Mouse (Mus musculus) MEL (cell line): ENCODE data around the gene 0610012G03Rik. TPM values are rescaled to one million over a fixed set of nuclear protein-coding genes. Genes with fewer than 3 reads are reported as not detected.
A peak's percentile ranks its signal among the peaks of the same experiment; 100 is the strongest.

ENCODE experiments used
- DNase-seq: peaks from one replicate; pipeline ENCODE4 v3.0.0; 2011; ENCODE audit warnings: low read depth, low spot score
- H3K27ac ChIP-seq: 2 replicates; pipeline ENCODE4 v1.5.1; 2012; ENCODE audit warnings: low read depth, mild to moderate bottlenecking, control low read depth, low read length, moderate library complexity; ENCODE audit not compliant: control insufficient read depth
- H3K27me3 ChIP-seq, 2 experiments: fragments of 150-350 bp in 1 of 2; sonication (generic) in 1 of 2; 2 replicates each; pipeline ENCODE4 v1.6.1; 2012; ENCODE audit warnings: low read length in 2 of 2, mild to moderate bottlenecking in 2 of 2, improper control_type of control experiment in 1 of 2, moderate library complexity in 1 of 2; ENCODE audit not compliant: insufficient read depth in 2 of 2, control insufficient read depth in 1 of 2
- H3K36me3 ChIP-seq, 2 experiments: 2 replicates each; pipeline ENCODE4 v1.6.1; 2012 to 2014; ENCODE audit warnings: low read length in 2 of 2, improper control_type of control experiment in 1 of 2, inconsistent platforms in 1 of 2, mild to moderate bottlenecking in 1 of 2; ENCODE audit not compliant: insufficient read depth in 2 of 2, control insufficient read depth in 1 of 2
- H3K4me1 ChIP-seq, 2 experiments: fragments of 150-350 bp in 1 of 2; sonication (generic) in 1 of 2; 2 replicates each; pipeline ENCODE4 v1.6.1; 2012; ENCODE audit warnings: low read length in 2 of 2, improper control_type of control experiment in 1 of 2, mild to moderate bottlenecking in 1 of 2; ENCODE audit not compliant: insufficient read depth in 2 of 2, control insufficient read depth in 1 of 2
- H3K4me3 ChIP-seq, 2 experiments: fragments of 150-350 bp in 1 of 2; sonication (generic) in 1 of 2; 2 replicates each; pipeline ENCODE4 v1.5.1; 2012; ENCODE audit warnings: low read depth in 2 of 2, low read length in 2 of 2, mild to moderate bottlenecking in 2 of 2, moderate library complexity in 2 of 2, control low read depth in 1 of 2, improper control_type of control experiment in 1 of 2; ENCODE audit not compliant: control insufficient read depth in 1 of 2, insufficient read depth in 1 of 2
- H3K79me2 ChIP-seq: 2 replicates; pipeline ENCODE4 v1.6.1; 2012; ENCODE audit warnings: mild to moderate bottlenecking, low read length, moderate library complexity; ENCODE audit not compliant: control insufficient read depth, poor library complexity, insufficient read depth
- H3K9ac ChIP-seq: 2 replicates; pipeline ENCODE4 v1.6.1; 2012; ENCODE audit warnings: low read depth, mild to moderate bottlenecking, control low read depth, low read length, moderate library complexity; ENCODE audit not compliant: control insufficient read depth, poor library complexity, severe bottlenecking
- H3K9me3 ChIP-seq: fragments of 150-350 bp; sonication (generic); replicated peaks from 2 replicates; pipeline ENCODE4 v1.6.1; 2012; ENCODE audit warnings: mild to moderate bottlenecking, low read length, improper control_type of control experiment, moderate library complexity; ENCODE audit not compliant: insufficient read depth
- BHLHE40 ChIP-seq: IDR thresholded peaks from 2 replicates; pipeline ENCODE4 v1.6.1; 2012; ENCODE audit warnings: low read depth, mild to moderate bottlenecking, inconsistent platforms, low read length, improper control_type of control experiment, borderline replicate concordance
- CHD1 ChIP-seq: IDR thresholded peaks from 2 replicates; pipeline ENCODE4 v1.6.1; 2012; ENCODE audit warnings: low read depth, mild to moderate bottlenecking, inconsistent platforms, low read length, improper control_type of control experiment
- CHD2 ChIP-seq: IDR thresholded peaks from 2 replicates; pipeline ENCODE4 v1.6.1; 2011; ENCODE audit warnings: low read length, improper control_type of control experiment
- CTCF ChIP-seq, 3 experiments: IDR thresholded peaks in 2 of 3; conservative IDR thresholded peaks in 1 of 3; 2 replicates each; pipeline ENCODE4 v1.5.1; 2011 to 2012; ENCODE audit warnings: low read length in 3 of 3, low read depth in 2 of 3, mild to moderate bottlenecking in 2 of 3, improper control_type of control experiment in 1 of 3, inconsistent platforms in 1 of 3, mixed read lengths in 1 of 3, moderate library complexity in 1 of 3; ENCODE audit not compliant: control insufficient read depth in 1 of 3, insufficient read depth in 1 of 3, poor library complexity in 1 of 3, severe bottlenecking in 1 of 3
- E2F4 ChIP-seq: IDR thresholded peaks from 2 replicates; pipeline ENCODE4 v1.6.1; 2011; ENCODE audit warnings: low read depth, low read length, improper control_type of control experiment, borderline replicate concordance
- EP300 ChIP-seq, 2 experiments: IDR thresholded peaks; 2 replicates each; pipeline ENCODE4 v1.6.1; 2011; ENCODE audit warnings: improper control_type of control experiment in 2 of 2, low read length in 2 of 2, low read depth in 1 of 2, mild to moderate bottlenecking in 1 of 2
- ETS1 ChIP-seq: IDR thresholded peaks from 2 replicates; pipeline ENCODE4 v1.6.1; 2012; ENCODE audit warnings: low read depth, mild to moderate bottlenecking, inconsistent platforms, low read length, improper control_type of control experiment, moderate library complexity
- GABPA ChIP-seq: IDR thresholded peaks from 2 replicates; pipeline ENCODE4 v1.6.1; 2012; ENCODE audit warnings: low read depth, mild to moderate bottlenecking, inconsistent platforms, low read length, improper control_type of control experiment, moderate library complexity
- GATA1 ChIP-seq: IDR thresholded peaks from 2 replicates; pipeline ENCODE4 v1.6.1; 2011; ENCODE audit warnings: low read depth, low read length, improper control_type of control experiment
- HCFC1 ChIP-seq: IDR thresholded peaks from 2 replicates; pipeline ENCODE4 v1.6.1; 2012; ENCODE audit warnings: low read depth, mild to moderate bottlenecking, inconsistent platforms, low read length, improper control_type of control experiment, moderate library complexity
- JUND ChIP-seq: IDR thresholded peaks from 2 replicates; pipeline ENCODE4 v1.6.1; 2011; ENCODE audit warnings: low read depth, mild to moderate bottlenecking, improper control_type of control experiment, low read length
- KAT2A ChIP-seq: conservative IDR thresholded peaks from 2 replicates; pipeline ENCODE4 v1.6.1; 2012; ENCODE audit warnings: low read depth, low read length, improper control_type of control experiment, inconsistent platforms
- MAX ChIP-seq: IDR thresholded peaks from 2 replicates; pipeline ENCODE4 v1.6.1; 2011; ENCODE audit warnings: low read length, improper control_type of control experiment
- MAZ ChIP-seq: IDR thresholded peaks from 2 replicates; pipeline ENCODE4 v1.6.1; 2012; ENCODE audit warnings: low read depth, mild to moderate bottlenecking, inconsistent platforms, low read length, improper control_type of control experiment
- MEF2A ChIP-seq: IDR thresholded peaks from 2 replicates; pipeline ENCODE4 v1.6.1; 2014; ENCODE audit warnings: low read depth, mild to moderate bottlenecking, inconsistent platforms, low read length, improper control_type of control experiment; ENCODE audit not compliant: poor library complexity, insufficient replicate concordance, severe bottlenecking; ENCODE audit errors: extremely low read depth
- MXI1 ChIP-seq: IDR thresholded peaks from 2 replicates; pipeline ENCODE4 v1.6.1; 2011; ENCODE audit warnings: mild to moderate bottlenecking, low read depth, low read length, improper control_type of control experiment
- MYB ChIP-seq: IDR thresholded peaks from 2 replicates; pipeline ENCODE4 v1.6.1; 2011; ENCODE audit warnings: mild to moderate bottlenecking, low read depth, low read length, improper control_type of control experiment
- MYC ChIP-seq: IDR thresholded peaks from 2 replicates; pipeline ENCODE4 v1.6.1; 2011; ENCODE audit warnings: low read depth, mild to moderate bottlenecking, low read length, improper control_type of control experiment, moderate library complexity
- NELFE ChIP-seq: IDR thresholded peaks from 2 replicates; pipeline ENCODE4 v1.6.1; 2011; ENCODE audit warnings: low read depth, low read length, improper control_type of control experiment
- NRF1 ChIP-seq: IDR thresholded peaks from 2 replicates; pipeline ENCODE4 v1.6.1; 2014; ENCODE audit warnings: low read depth, mild to moderate bottlenecking, inconsistent platforms, low read length, improper control_type of control experiment, moderate library complexity; ENCODE audit not compliant: poor library complexity, insufficient read depth, severe bottlenecking
- POLR2A ChIP-seq, 2 experiments: IDR thresholded peaks; 2 replicates each; pipeline ENCODE4 v1.6.1; 2011 to 2012; ENCODE audit warnings: low read length in 2 of 2, mild to moderate bottlenecking in 2 of 2, control low read depth in 1 of 2, improper control_type of control experiment in 1 of 2, low read depth in 1 of 2, moderate library complexity in 1 of 2; ENCODE audit not compliant: control insufficient read depth in 1 of 2, insufficient read depth in 1 of 2, poor library complexity in 1 of 2
- POLR2AphosphoS2 ChIP-seq: IDR thresholded peaks from 2 replicates; pipeline ENCODE4 v1.6.1; 2011; ENCODE audit warnings: low read length, improper control_type of control experiment
- POLR2AphosphoS5 ChIP-seq: IDR thresholded peaks from 2 replicates; pipeline ENCODE4 v1.6.1; 2012; ENCODE audit warnings: low read depth, borderline replicate concordance, mild to moderate bottlenecking, inconsistent platforms, low read length, moderate library complexity, mixed read lengths
- RAD21 ChIP-seq: IDR thresholded peaks from 2 replicates; pipeline ENCODE4 v1.6.1; 2011; ENCODE audit warnings: mild to moderate bottlenecking, low read depth, low read length, improper control_type of control experiment
- RCOR1 ChIP-seq: IDR thresholded peaks from 2 replicates; pipeline ENCODE4 v1.6.1; 2012; ENCODE audit warnings: low read depth, mild to moderate bottlenecking, inconsistent platforms, low read length, improper control_type of control experiment
- SIN3A ChIP-seq: IDR thresholded peaks from 2 replicates; pipeline ENCODE4 v1.6.1; 2012; ENCODE audit warnings: low read length, improper control_type of control experiment, inconsistent platforms
- TAL1 ChIP-seq: IDR thresholded peaks from 2 replicates; pipeline ENCODE4 v1.6.1; 2012; ENCODE audit warnings: mild to moderate bottlenecking, inconsistent platforms, low read length, moderate library complexity, mixed read lengths
- TBP ChIP-seq: IDR thresholded peaks from 2 replicates; pipeline ENCODE4 v1.8.0; 2011; ENCODE audit warnings: low read depth, low read length, improper control_type of control experiment
- TCF12 ChIP-seq: IDR thresholded peaks from 2 replicates; pipeline ENCODE4 v1.6.1; 2014; ENCODE audit warnings: low read depth, mild to moderate bottlenecking, inconsistent platforms, low read length, improper control_type of control experiment, moderate library complexity
- UBTF ChIP-seq: IDR thresholded peaks from 2 replicates; pipeline ENCODE4 v1.6.1; 2012; ENCODE audit warnings: low read depth, mild to moderate bottlenecking, inconsistent platforms, low read length, improper control_type of control experiment, moderate library complexity, borderline replicate concordance; ENCODE audit not compliant: insufficient read depth
- USF1 ChIP-seq: IDR thresholded peaks from 2 replicates; pipeline ENCODE4 v1.6.1; 2014; ENCODE audit warnings: low read depth, mild to moderate bottlenecking, inconsistent platforms, low read length, improper control_type of control experiment, moderate library complexity
- USF2 ChIP-seq, 2 experiments: IDR thresholded peaks; 2 replicates each; pipeline ENCODE4 v1.6.1; 2011 to 2012; ENCODE audit warnings: improper control_type of control experiment in 2 of 2, low read length in 2 of 2, borderline replicate concordance in 1 of 2, inconsistent platforms in 1 of 2, low read depth in 1 of 2, mild to moderate bottlenecking in 1 of 2; ENCODE audit not compliant: insufficient read depth in 1 of 2
- ZC3H11A ChIP-seq: IDR thresholded peaks from 2 replicates; pipeline ENCODE4 v1.6.1; 2012; ENCODE audit warnings: low read depth, mild to moderate bottlenecking, inconsistent platforms, low read length, improper control_type of control experiment
- ZKSCAN1 ChIP-seq: IDR thresholded peaks from 2 replicates; pipeline ENCODE4 v1.6.1; 2012; ENCODE audit warnings: low read depth, mild to moderate bottlenecking, inconsistent platforms, low read length, improper control_type of control experiment, moderate library complexity
- ZMIZ1 ChIP-seq: IDR thresholded peaks from 2 replicates; pipeline ENCODE4 v1.6.1; 2012; ENCODE audit warnings: low read depth, mild to moderate bottlenecking, inconsistent platforms, low read length, improper control_type of control experiment, moderate library complexity
- ZNF384 ChIP-seq: IDR thresholded peaks from 2 replicates; pipeline ENCODE4 v1.6.1; 2012; ENCODE audit warnings: low read depth, mild to moderate bottlenecking, inconsistent platforms, low read length, improper control_type of control experiment
- polyA plus RNA-seq, 2 experiments: library from polyadenylated mRNA; stranded (reverse) in 1 of 2; unstranded in 1 of 2; fragments of >175 nt in 1 of 2; fragments of >200 nt in 1 of 2; gene quantifications; 2 replicates each; pipeline versions ENCODE4 v1.2.1 to v1.2.4; 2012; ENCODE audit warnings: low replicate concordance in 2 of 2, low read depth in 1 of 2; ENCODE audit not compliant: insufficient read length in 2 of 2, insufficient read depth in 1 of 2, missing spikeins in 1 of 2
- total RNA-seq: library from RNA; depleted of rRNA; stranded (reverse); fragments of 300-350 nt; gene quantifications from 2 replicates; pipeline ENCODE4 v1.2.3, GENCODE M21; 2012; rRNA removed

0610012G03Rik gene
- total RNA-seq, result 41.9 and 44.4 TPM in 2 replicates
- polyA plus RNA-seq, result 10 to 100 TPM in 1 of 2 experiments, not detected in 1; 56.2 TPM

DNA sequence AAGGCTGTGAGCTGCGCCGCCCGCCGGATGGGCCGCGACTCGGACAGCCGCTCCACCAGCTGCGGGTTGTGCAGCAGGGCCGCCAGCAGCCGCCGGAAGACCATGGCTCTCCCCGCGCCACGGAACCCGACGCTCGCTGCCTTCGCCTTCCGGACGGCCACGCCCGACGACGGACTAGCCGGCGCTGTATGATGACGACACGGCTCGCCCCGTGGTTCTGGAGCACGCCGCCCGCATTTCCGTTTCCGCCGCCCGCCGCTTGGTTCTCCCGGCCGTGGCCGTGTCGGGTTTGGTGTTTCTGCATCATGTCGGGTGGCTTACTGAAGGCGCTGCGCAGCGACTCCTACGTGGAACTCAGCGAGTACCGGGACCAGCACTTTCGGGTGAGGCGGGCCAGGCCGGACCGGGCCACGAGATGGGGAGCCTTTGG is at the start of gene 0610012G03Rik, which contains the start of gene Ncbp2:
Gene 0610012G03Rik (minus strand): TSS at position 150 of the 430 bp plus-strand sequence.
Gene Ncbp2 (plus strand): TSS at position 169 of the 430 bp plus-strand sequence.
- peak within 1 kb of the TSS; percentile 85 to 90 for H3K4me3 ChIP-seq
- peaks cover 2 to 13% of the 10 kb centered on the region in 2 experiments; a peak in 3 of 4 replicates for H3K36me3 ChIP-seq
- peak within 1 kb of the TSS; percentile 90 for H3K9ac ChIP-seq
- no peaks in the 10 kb centered on the region for H3K27me3 ChIP-seq
- peaks cover 4 to 9% of the 10 kb centered on the region in 2 experiments; a peak in 3 of 4 replicates for H3K4me1 ChIP-seq
- peak; percentile 96 for DNase-seq
- H3K9me3 ChIP-seq, result no peaks in the 10 kb centered on the region
- H3K79me2 ChIP-seq, result peaks cover 63% of the 10 kb centered on the region
- peak within 1 kb of the TSS; percentile 63 for H3K27ac ChIP-seq
- TF ChIP-seq ZKSCAN1 (no peak), RAD21 (no peak), CTCF (IDR thresholded peaks at IDR 0.05 in 2 of 3, conservative IDR thresholded peaks at IDR 0.05 in 1 of 3; ENCODE audit: control insufficient read depth in 1 of 3, insufficient read depth in 1 of 3, low read depth in 2 of 3, low read length in 3 of 3, poor library complexity in 1 of 3, severe bottlenecking in 1 of 3) (no peak), TAL1 (no peak), NRF1 (no peak), NELFE (peak; percentile 93), POLR2AphosphoS5 (no peak), SIN3A (peak; percentile 98), ZNF384 (no peak), UBTF (no peak), POLR2AphosphoS2 (peak; percentile 95), MXI1 (peak; percentile 99), ZC3H11A (peak; percentile 20; the same call in 1 of the 2 replicates), MYB (no peak), POLR2A (IDR thresholded peaks at IDR 0.05; ENCODE audit: control insufficient read depth in 1 of 2, insufficient read depth in 1 of 2, low read depth in 1 of 2, low read length in 2 of 2, poor library complexity in 1 of 2) (peak; percentile 93 to 95), BHLHE40 (0 out of 2 replicates have a peak, but pooled peaks have one; percentile 54), TCF12 (peak; percentile 81), MAZ (peak; percentile 85), KAT2A (peak; percentile 82; the same call in 1 of the 2 replicates), USF1 (peak; percentile 84), MYC (peak; percentile 87), JUND (no peak; the same call in 1 of the 2 replicates), ETS1 (peak; percentile 75), GATA1 (no peak), MAX (peak; percentile 90), ZMIZ1 (peak; percentile 82; the same call in 1 of the 2 replicates), E2F4 (no peak), CHD1 (no peak), TBP (peak; percentile 64; the same call in 1 of the 2 replicates), GABPA (peak; percentile 66; the same call in 1 of the 2 replicates), EP300 (IDR thresholded peaks at IDR 0.05; ENCODE audit: low read depth in 1 of 2, low read length in 2 of 2) (peak in 1 of 2 experiments; percentile 51; a peak in 2 of 4 replicates), MEF2A (0 out of 2 replicates have a peak, but pooled peaks have one; percentile 71), USF2 (IDR thresholded peaks at IDR 0.05; ENCODE audit: borderline replicate concordance in 1 of 2, insufficient read depth in 1 of 2, low read depth in 1 of 2, low read length in 2 of 2) (no peak), CHD2 (no peak), RCOR1 (0 out of 2 replicates have a peak, but pooled peaks have one; percentile 24), HCFC1 (peak; percentile 98)
